9 mouse cellular contexts compared by ENCODE assay signal in genomic region chr11:68400021-68400671, GRCm38 (mm10). TPM values are rescaled to one million over a fixed set of nuclear protein-coding genes. Genes with fewer than 3 reads are reported as not detected.
DNase-seq lines count a peak whose midpoint lies in the region; ATAC-seq and TF ChIP-seq lines count a peak whose summit lies in the region.
"Had no signal": no experiment of that assay in that cellular context is flagged by ENCODE, and none has a peak within 500 bp of the region (broad histone marks: within the 10 kb centered on the region; RNA-seq: fewer than 3 reads in every experiment).

No protein-coding gene starts in this region.

- WGBS in cerebellum, adult 2 months = 1% methylated on average over 51 of the region's 57 CpGs
- WGBS in intestine, embryonic 16.5 days = under 1% methylated on average over 47 of the region's 57 CpGs
- 2% methylated on average over 53 of the region's 57 CpGs for WGBS in lung, adult 2 months
- WGBS in small intestine, adult 2 months = 1% methylated on average over 54 of the region's 57 CpGs

- intact Hi-C loops in left cerebral cortex, postnatal 4 days (cut with DNase I) = loop anchor here (10.0 kb wide), 1 partner anchor 425 kb away; no protein-coding TSS in a partner anchor
- intact Hi-C loops in left cerebral cortex, postnatal 25 days (cut with DNase I) = loop anchor here (2.0 to 10.0 kb wide), 2 partner anchors 395 to 575 kb away; no protein-coding TSS in a partner anchor

- ATAC-seq in intestine, embryonic 16.5 days = peak; percentile 76

- H3K36me3 ChIP-seq in intestine, embryonic 16.5 days (ENCODE audit: control insufficient read depth, insufficient read depth, low read length) = no peaks in the 10 kb centered on the region
- no peaks in the 10 kb centered on the region for H3K36me3 ChIP-seq in small intestine, adult 2 months (ENCODE audit: control insufficient read depth, insufficient read depth, low read length)
- H3K36me3 ChIP-seq: G1E had no signal

- peak overlapping the region; percentile 43 for H3K4me3 ChIP-seq in cerebellum, adult 2 months (replicated peaks; ENCODE audit: insufficient read depth, low read depth, low read length)
- peak overlapping the region; percentile 59 for H3K4me3 ChIP-seq in intestine, embryonic 16.5 days (ENCODE audit: low read length)
- H3K4me3 ChIP-seq in lung, adult 2 months (replicated peaks; ENCODE audit: extremely low read depth, low read depth, low read length) = peak overlapping the region; percentile 45
- H3K4me3 ChIP-seq in small intestine, adult 2 months (ENCODE audit: low read depth, low read length) = peak overlapping the region; percentile 56

- H3K4me2 ChIP-seq in intestine, embryonic 16.5 days (ENCODE audit: low read depth, low read length) = peak overlapping the region; percentile 99

- peak; percentile 19; the same call in 1 of the 2 replicates for TF ChIP-seq CTCF in cerebellum, adult 2 months (IDR thresholded peaks at IDR 0.05; ENCODE audit: borderline replicate concordance, insufficient read depth, low read depth, low read length)
- no peak for TF ChIP-seq CTCF in lung, adult 2 months (IDR thresholded peaks at IDR 0.05; ENCODE audit: insufficient read depth, low read length)
- TF ChIP-seq CTCF in small intestine, adult 2 months (IDR thresholded peaks at IDR 0.05; ENCODE audit: extremely low read depth, insufficient read length, insufficient replicate concordance, low read depth, low read length) = 0 out of 2 replicates have a peak, but pooled peaks have one; percentile 19

- no peaks in the 10 kb centered on the region for H3K9me3 ChIP-seq in intestine, embryonic 16.5 days (ENCODE audit: control insufficient read depth, low read length)
- H3K9me3 ChIP-seq: G1E had no signal

- peak overlapping the region; percentile 64 for H3K9ac ChIP-seq in intestine, embryonic 16.5 days (ENCODE audit: low read depth, low read length)

- no peak for TF ChIP-seq POLR2A in cerebellum, adult 2 months (IDR thresholded peaks at IDR 0.05; ENCODE audit: borderline replicate concordance, insufficient read depth, low read length)
- TF ChIP-seq POLR2A in lung, adult 2 months (IDR thresholded peaks at IDR 0.05; ENCODE audit: borderline replicate concordance, extremely low read depth, low read depth, low read length) = no peak
- TF ChIP-seq POLR2A in small intestine, adult 2 months (IDR thresholded peaks at IDR 0.05; ENCODE audit: low read depth, low read length) = no peak

- H3K4me1 ChIP-seq in cerebellum, adult 2 months (ENCODE audit: control insufficient read depth, insufficient read depth, low read length) = no peaks in the 10 kb centered on the region
- peaks cover 10% of the 10 kb centered on the region; the same call in 1 of the 2 replicates for H3K4me1 ChIP-seq in intestine, embryonic 16.5 days (ENCODE audit: control insufficient read depth, insufficient read depth, low read length)
- H3K4me1 ChIP-seq in lung, adult 2 months (ENCODE audit: control insufficient read depth, insufficient read depth, low read length) = peaks cover 3% of the 10 kb centered on the region; the same call in 1 of the 2 replicates
- no peaks in the 10 kb centered on the region; the same call in 1 of the 2 replicates for H3K4me1 ChIP-seq in small intestine, adult 2 months (ENCODE audit: control insufficient read depth, insufficient read depth, insufficient read length, low read length)

- peak; percentile 32 for DNase-seq in left cerebral cortex, postnatal 4 days
- no peak for DNase-seq in left cerebral cortex, postnatal 25 days (ENCODE audit: low spot score in 2 of 2)
- DNase-seq in cerebellum, adult 2 months = peak; percentile 47 to 61
- DNase-seq in gastrocnemius, postnatal 10 days = peak; percentile 41
- peak; percentile 51 for DNase-seq in lung, adult 2 months
- DNase-seq in right cerebral cortex, adult 2 months (ENCODE audit: low spot score in 2 of 2) = no peak

- no peak overlapping the region for H3K27ac ChIP-seq in cerebellum, adult 2 months (ENCODE audit: insufficient read depth, low read length)
- H3K27ac ChIP-seq in intestine, embryonic 16.5 days (ENCODE audit: low read length) = no peak overlapping the region
- no peak overlapping the region for H3K27ac ChIP-seq in small intestine, adult 2 months (ENCODE audit: insufficient read depth, low read depth, low read length)

- H3K27me3 ChIP-seq in cerebellum, adult 2 months (ENCODE audit: control insufficient read depth, insufficient read depth, low read length) = peaks cover 5% of the 10 kb centered on the region; the same call in 1 of the 2 replicates
- H3K27me3 ChIP-seq in intestine, embryonic 16.5 days (replicated peaks; ENCODE audit: control insufficient read depth, insufficient read depth, low read length) = peaks cover 43% of the 10 kb centered on the region
- peaks cover 27% of the 10 kb centered on the region for H3K27me3 ChIP-seq in small intestine, adult 2 months (ENCODE audit: control insufficient read depth, insufficient read depth, low read length)

RNA-seq across cellular contexts. Expression of gene Ntn1, which starts 0.5 kb away (rescaled TPM):
- 10 to 100 TPM; 10.6 to 14.7 TPM for total RNA-seq in left cerebral cortex, postnatal 4 days (2021)
- 1 to 10 TPM; 6.0 to 7.9 TPM for total RNA-seq in left cerebral cortex, postnatal 25 days (2021)
- polyA plus RNA-seq in cerebellum, adult 2 months (2012; rRNA removed) = 22.0 and 26.2 TPM in 2 replicates
- 10 to 100 TPM; 12.2 to 14.4 TPM for total RNA-seq in gastrocnemius, postnatal 10 days (2021)
- 5.6 and 6.2 TPM in 2 replicates for polyA plus RNA-seq in intestine, embryonic 16.5 days (2015; fragmentation: Nextera tagmentation; extraction: Ambion mirVana)
- 58.8 and 65.7 TPM in 2 replicates for polyA plus RNA-seq in lung, adult 2 months (2012; rRNA removed)
- polyA plus RNA-seq in small intestine, adult 2 months (2012; rRNA removed) = 22.7 and 23.7 TPM in 2 replicates
- polyA plus RNA-seq: G1E had no signal

RNA-seq across cellular contexts. Expression of gene Pik3r5, which starts 31.8 kb away (rescaled TPM):
- total RNA-seq in left cerebral cortex, postnatal 4 days (2021) = under 1 TPM; 0.56 to 0.97 TPM
- total RNA-seq in left cerebral cortex, postnatal 25 days (2021) = 1 to 10 TPM; 2.1 to 4.2 TPM
- polyA plus RNA-seq in cerebellum, adult 2 months (2012; rRNA removed) = 0.93 TPM in 2 replicates
- total RNA-seq in gastrocnemius, postnatal 10 days (2021) = under 1 TPM; 0.52 to 0.54 TPM
- 0.54 and 0.65 TPM in 2 replicates for polyA plus RNA-seq in intestine, embryonic 16.5 days (2015; fragmentation: Nextera tagmentation; extraction: Ambion mirVana)
- 10.8 and 11.7 TPM in 2 replicates for polyA plus RNA-seq in lung, adult 2 months (2012; rRNA removed)
- 4.3 and 8.9 TPM in 2 replicates for polyA plus RNA-seq in small intestine, adult 2 months (2012; rRNA removed)

Comparison
In these comparisons a context has a peak if more than half of its experiments do, and no peak if none do; other contexts are left out.
1. DNase-seq: peak in left cerebral cortex, postnatal 4 days (single experiment), cerebellum, adult 2 months (2 of 2), gastrocnemius, postnatal 10 days (single experiment) and lung, adult 2 months (single experiment); none in left cerebral cortex, postnatal 25 days (0 of 2) and right cerebral cortex, adult 2 months (0 of 2).
2. Peak in every context shown above with its lines, with median percentiles within 50 percentile points of each other: H3K4me3 ChIP-seq.